Mouse (Mus musculus) lung, adult 2 months (tissue): Measurements from ENCODE around the gene Glrx.

Source experiments
- CTCF ChIP-seq: fragments of 200-500 bp; IDR thresholded peaks from 2 replicates; pipeline ENCODE4 v1.5.1; 2011; ENCODE audit warnings: mild to moderate bottlenecking, low read length, control low read depth; ENCODE audit not compliant: insufficient read depth
- POLR2A ChIP-seq: fragments of 200-500 bp; IDR thresholded peaks from 2 replicates; pipeline ENCODE4 v1.6.1; 2011; ENCODE audit warnings: low read depth, mild to moderate bottlenecking, control low read depth, low read length, borderline replicate concordance; ENCODE audit errors: extremely low read depth

DNA sequence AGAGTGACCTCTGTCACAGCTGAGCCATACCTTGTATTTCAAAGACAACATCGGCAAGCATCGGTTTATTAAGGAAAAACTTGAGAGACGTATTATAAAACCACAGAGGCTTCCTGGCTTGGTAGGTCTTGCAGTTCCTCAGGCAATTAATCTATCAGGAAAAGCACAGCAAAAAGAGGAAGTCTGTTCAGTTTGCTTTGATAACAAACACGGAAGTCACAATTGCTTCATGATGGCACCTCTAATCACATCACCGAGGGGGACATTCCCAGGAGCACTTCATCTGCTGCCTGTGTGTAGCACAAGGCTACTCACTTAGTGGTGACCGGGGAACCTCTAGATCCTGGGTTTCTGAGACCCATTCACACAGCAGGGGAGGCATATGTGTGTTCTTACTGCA is 53.2 kb downstream of the Glrx start:
- TF ChIP-seq POLR2A (no peak), CTCF (no peak)
